Mouse (Mus musculus) layer of hippocampus, adult 2 months (tissue): ENCODE results near the gene Acvr1. TPM values are rescaled to one million over a fixed set of nuclear protein-coding genes. Genes with fewer than 3 reads are reported as not detected.

ENCODE experiments used
- DNase-seq, 2 experiments: peaks; one replicate each; pipeline ENCODE4 v3.0.0; 2022; ENCODE audit warnings: low spot score in 2 of 2
- H3K27ac ChIP-seq: fragments of 200-600 bp; 2 replicates; pipeline ENCODE4 v1.8.1; 2022
- H3K4me3 ChIP-seq: fragments of 200-600 bp; 2 replicates; pipeline ENCODE4 v1.8.1; 2022; ENCODE audit warnings: mild to moderate bottlenecking
- CTCF ChIP-seq: fragments of 200-600 bp; conservative IDR thresholded peaks from 2 replicates; pipeline ENCODE4 v1.8.1; 2022; ENCODE audit warnings: antibody characterized with exemption, mild to moderate bottlenecking, moderate library complexity
- total RNA-seq, 2 experiments: library from RNA; stranded (reverse); gene quantifications; 2 replicates each; pipeline ENCODE4 v1.2.3; 2021

Acvr1 gene
- total RNA-seq, 2 experiments from 2014 or later: 46.0 to 48.2 TPM

GRCm38 (mm10) chr2:58549960-58550359 is 17.0 kb downstream of the Acvr1 start:
- no peak for TF ChIP-seq CTCF
- DNase-seq: no peak
- Histone ChIP-seq H3K27ac (no peak overlapping the region; the same call in 1 of the 2 replicates), H3K4me3 (no peak overlapping the region)

DNA sequence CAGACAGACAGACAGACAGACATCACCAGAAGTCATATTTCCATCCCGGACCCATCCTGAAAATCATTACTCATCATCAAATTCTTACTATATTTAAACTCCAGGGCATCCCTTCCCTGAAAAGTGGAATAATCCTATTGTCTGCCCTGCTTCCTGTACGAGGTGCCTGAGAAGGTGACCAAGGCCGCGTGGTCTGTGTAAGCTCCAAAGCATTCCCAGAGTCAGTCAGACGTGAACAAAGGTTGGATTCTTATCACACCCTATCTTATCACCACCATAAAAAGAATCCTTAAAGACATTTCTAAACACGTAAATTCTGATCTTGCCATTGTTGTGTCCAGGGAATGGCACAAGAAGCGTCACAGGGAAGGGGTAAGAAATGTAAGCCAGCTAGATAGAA is 18.0 kb downstream of the Acvr1 start:
- DNase-seq: no peak
- TF ChIP-seq CTCF: no peak
- Histone ChIP-seq H3K4me3 (no peak overlapping the region), H3K27ac (no peak overlapping the region)

GRCm38 (mm10) chr2:58546264-58546663 is 20.7 kb downstream of the Acvr1 start:
- Histone ChIP-seq H3K27ac (no peak overlapping the region), H3K4me3 (no peak overlapping the region)
- no peak for TF ChIP-seq CTCF
- no peak for DNase-seq

DNA sequence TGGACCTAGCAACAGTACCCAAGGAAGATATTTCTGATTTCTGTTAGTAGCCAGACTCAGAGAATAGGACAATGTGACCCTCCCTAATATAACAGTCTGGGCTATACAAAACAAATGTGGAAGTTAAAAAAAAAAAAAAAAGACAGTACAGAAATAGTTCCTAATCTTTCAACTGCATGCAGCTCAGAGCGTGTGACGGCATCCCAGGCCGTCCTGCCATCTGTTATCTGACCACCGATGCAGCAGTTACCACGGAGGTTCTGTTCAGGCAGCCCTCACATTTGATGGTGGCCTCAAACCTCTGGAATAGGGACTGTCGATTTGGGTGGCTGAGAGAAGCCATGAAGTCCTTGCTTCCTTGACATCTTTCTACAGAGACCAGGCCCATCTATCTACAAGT is 22.6 kb downstream of the Acvr1 start:
- no peak for DNase-seq
- no peak overlapping the region for H3K4me3 ChIP-seq
- no peak for TF ChIP-seq CTCF
- no peak overlapping the region for H3K27ac ChIP-seq

GRCm38 (mm10) chr2:58543252-58543651 is 23.7 kb downstream of the Acvr1 start:
- no peak for TF ChIP-seq CTCF
- no peak overlapping the region for H3K4me3 ChIP-seq
- DNase-seq: no peak
- H3K27ac ChIP-seq: no peak overlapping the region

GRCm38 (mm10) chr2:58538196-58538595 is 28.8 kb downstream of the Acvr1 start:
- DNase-seq: no peak
- TF ChIP-seq CTCF: no peak
- Histone ChIP-seq H3K4me3 (no peak overlapping the region), H3K27ac (no peak overlapping the region)

GRCm38 (mm10) chr2:58536796-58537195 is 30.2 kb downstream of the Acvr1 start:
- no peak overlapping the region for H3K27ac ChIP-seq
- H3K4me3 ChIP-seq: no peak overlapping the region
- no peak for TF ChIP-seq CTCF
- DNase-seq: no peak

DNA sequence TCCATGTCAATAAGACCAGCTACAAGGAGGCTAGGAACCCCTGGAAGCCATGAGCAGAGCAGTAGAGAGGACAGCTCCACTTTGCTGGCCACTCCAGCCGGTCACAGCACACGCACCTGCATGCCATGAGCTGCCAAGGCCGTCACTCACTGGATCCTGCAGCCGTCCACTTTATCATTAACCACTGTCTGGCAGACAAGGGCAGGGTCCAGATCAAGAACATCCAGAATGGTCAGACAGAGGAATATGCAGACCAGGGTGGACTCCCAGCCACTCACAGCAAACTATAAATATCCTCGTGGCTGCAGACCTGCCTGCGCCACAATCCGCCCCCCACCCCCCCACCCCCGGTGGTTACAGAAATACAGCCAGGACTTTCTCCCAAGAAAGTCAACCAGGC is 31.7 kb downstream of the Acvr1 start:
- no peak for TF ChIP-seq CTCF
- DNase-seq: no peak
- H3K27ac ChIP-seq: no peak overlapping the region; the same call in 1 of the 2 replicates
- H3K4me3 ChIP-seq: no peak overlapping the region

- DNase-seq: no peak
- no peak for TF ChIP-seq CTCF
- Histone ChIP-seq H3K4me3 (no peak overlapping the region), H3K27ac (peak overlapping the region; percentile 83)
Measured at GRCm38 (mm10) chr2:58534379-58534778, 32.6 kb downstream of the Acvr1 start.

- H3K4me3 ChIP-seq: no peak overlapping the region
- no peak for TF ChIP-seq CTCF
- H3K27ac ChIP-seq: peak overlapping the region; percentile 83
- no peak for DNase-seq
Measured at GRCm38 (mm10) chr2:58533521-58534001, 33.4 kb downstream of the Acvr1 start.

- Histone ChIP-seq H3K4me3 (no peak overlapping the region; the same call in 1 of the 2 replicates), H3K27ac (peak overlapping the region; percentile 83)
Measured at GRCm38 (mm10) chr2:58532260-58532850, 34.6 kb downstream of the Acvr1 start.

GRCm38 (mm10) chr2:58530521-58530920 is 36.4 kb downstream of the Acvr1 start:
- no peak for TF ChIP-seq CTCF
- DNase-seq: no peak
- H3K27ac ChIP-seq: peak overlapping the region; percentile 15; the same call in 1 of the 2 replicates
- no peak overlapping the region for H3K4me3 ChIP-seq

More at GRCm38 (mm10) chr2:58532260-58532850, 34.6 kb downstream of the Acvr1 start:
- TF ChIP-seq CTCF: no peak
- peak; percentile 70 to 84 for DNase-seq

DNA sequence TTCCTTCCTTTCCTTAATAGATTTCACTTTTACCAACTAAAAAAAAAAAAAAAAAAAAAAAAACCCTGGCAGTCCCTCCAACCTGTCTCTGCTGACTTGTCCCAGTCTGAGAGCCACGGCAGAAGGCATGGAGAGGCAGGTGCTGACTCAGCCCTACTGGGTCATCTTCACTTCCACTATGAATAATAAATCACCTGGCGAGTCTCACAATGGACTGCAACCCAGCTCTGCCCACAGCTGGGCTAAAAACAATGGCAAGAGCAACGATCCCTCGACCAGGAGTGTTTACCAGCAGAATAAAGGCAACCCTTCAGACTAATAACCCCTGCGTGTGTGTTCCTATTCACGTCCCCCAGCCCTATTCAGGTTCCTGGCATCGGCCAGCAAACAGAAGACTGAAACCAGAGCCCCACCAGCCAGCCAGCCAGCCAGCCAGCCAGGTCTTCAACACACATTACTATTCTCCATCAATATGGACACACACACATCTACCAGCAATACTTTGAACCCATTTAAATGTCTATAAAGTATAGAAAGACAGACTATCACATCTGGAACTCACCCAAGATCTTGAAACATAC is 37.0 kb downstream of the Acvr1 start:
- TF ChIP-seq CTCF: no peak
- H3K27ac ChIP-seq: peak overlapping the region; percentile 15; the same call in 1 of the 2 replicates
- no peak for DNase-seq
- H3K4me3 ChIP-seq: no peak overlapping the region

GRCm38 (mm10) chr2:58529384-58529783 is 37.6 kb downstream of the Acvr1 start:
- no peak for TF ChIP-seq CTCF
- no peak overlapping the region for H3K4me3 ChIP-seq
- no peak for DNase-seq
- H3K27ac ChIP-seq: 0 out of 2 replicates have a peak overlapping the region, but pooled peaks have one; percentile 15
